Mouse (Mus musculus): ENCODE measurements around the gene Fpr-rs3.

Gene Fpr-rs3

GRCm38 (mm10) chr17:20624777-20625176 lies at the start of gene Fpr-rs3:
Fpr-rs3 (minus strand) TSS chr17:20624877.
- no peak for DNase-seq

GRCm38 (mm10) chr17:20596323-20596722 lies 28.4 kb downstream of the Fpr-rs3 start, which contains the start of gene Vmn2r110:
Vmn2r110 (minus strand) TSS chr17:20596423.
- DNase-seq = no peak

Data from lung, adult 18-20 months (tissue).